Mouse (Mus musculus): ENCODE data around the gene Pnrc2.

- TF ChIP-seq POLR2A (IDR thresholded peaks at IDR 0.05; ENCODE audit: control insufficient read depth, extremely low read depth, insufficient read depth, low read length, poor library complexity) (no peak), CTCF (IDR thresholded peaks at IDR 0.05; ENCODE audit: borderline replicate concordance, control insufficient read depth, extremely low read depth, insufficient read depth, low read length, poor library complexity) (no peak)
Observed at GRCm38 (mm10) chr4:135896157-135896556, 22.5 kb upstream of the Pnrc2 start.
